Mouse (Mus musculus): ENCODE results near the gene Pla2g2f. TPM values are rescaled to one million over a fixed set of nuclear protein-coding genes. Genes with fewer than 3 reads are reported as not detected.

Gene Pla2g2f
- polyA plus RNA-seq, 2 experiments = 0.02 TPM; not detected in 1

- DNase-seq (ENCODE audit: low read depth in 3 of 3, low spot score in 3 of 3) = no peak
- TF ChIP-seq EP300 (IDR thresholded peaks at IDR 0.05; ENCODE audit: low read depth) (no peak), CTCF (IDR thresholded peaks at IDR 0.05; ENCODE audit: low read depth) (0 out of 2 replicates have a peak, but pooled peaks have one; percentile 5)
- Histone ChIP-seq H3K27ac (no peak overlapping the region), H3K9ac (replicated peaks) (no peak overlapping the region), H3K4me3 (ENCODE audit: insufficient read depth in 1 of 2, low read depth in 2 of 2, low read length in 2 of 2) (no peak overlapping the region), H3K36me3 (replicated peaks; ENCODE audit: control insufficient read depth, insufficient read depth, low read depth) (no peaks in the 10 kb centered on the region), H3K9me3 (ENCODE audit: control insufficient read depth, low read length) (no peaks in the 10 kb centered on the region), H3K27me3 (ENCODE audit: control insufficient read depth, insufficient read depth, low read length) (no peaks in the 10 kb centered on the region), H3K4me2 (ENCODE audit: low read depth) (no peak overlapping the region), H3K4me1 (replicated peaks; ENCODE audit: control insufficient read depth in 2 of 2, insufficient read depth in 2 of 2, low read length in 1 of 2) (no peaks in the 10 kb centered on the region)
- 61% methylated on average over 4 of the region's 4 CpGs for WGBS (ENCODE audit: insufficient replicate concordance)
- no peak for ATAC-seq (ENCODE audit: insufficient read depth)
These were observed 28.3 kb upstream of the Pla2g2f start for GRCm38 (mm10) chr4:138785721-138786120.

- no peak overlapping the region for H3K27ac ChIP-seq
- DNase-seq (ENCODE audit: low read depth in 3 of 3, low spot score in 3 of 3) (no peak), ATAC-seq (ENCODE audit: insufficient read depth) (no peak)
- WGBS (ENCODE audit: insufficient replicate concordance) = 58% methylated on average over 6 of the region's 6 CpGs
- no peaks in the 10 kb centered on the region for H3K4me1 ChIP-seq (replicated peaks; ENCODE audit: control insufficient read depth in 2 of 2, insufficient read depth in 2 of 2, low read length in 1 of 2)
- no peaks in the 10 kb centered on the region for H3K9me3 ChIP-seq (ENCODE audit: control insufficient read depth, low read length)
- no peaks in the 10 kb centered on the region for H3K27me3 ChIP-seq (ENCODE audit: control insufficient read depth, insufficient read depth, low read length)
- H3K4me3 ChIP-seq (ENCODE audit: insufficient read depth in 1 of 2, low read depth in 2 of 2, low read length in 2 of 2) = no peak overlapping the region
- H3K9ac ChIP-seq (replicated peaks) = no peak overlapping the region
- H3K36me3 ChIP-seq (replicated peaks; ENCODE audit: control insufficient read depth, insufficient read depth, low read depth) = no peaks in the 10 kb centered on the region
- TF ChIP-seq EP300 (IDR thresholded peaks at IDR 0.05; ENCODE audit: low read depth) = no peak
- TF ChIP-seq CTCF (IDR thresholded peaks at IDR 0.05; ENCODE audit: low read depth) = no peak
- H3K4me2 ChIP-seq (ENCODE audit: low read depth) = no peak overlapping the region
These were observed 24.7 kb upstream of the Pla2g2f start for GRCm38 (mm10) chr4:138782098-138782497.

GRCm38 (mm10) chr4:138780300-138780699 lies 22.9 kb upstream of the Pla2g2f start:
- DNase-seq (ENCODE audit: low read depth in 3 of 3, low spot score in 3 of 3) (no peak), ATAC-seq (ENCODE audit: insufficient read depth) (no peak)
- TF ChIP-seq CTCF (IDR thresholded peaks at IDR 0.05; ENCODE audit: low read depth) = no peak
- no peak for TF ChIP-seq EP300 (IDR thresholded peaks at IDR 0.05; ENCODE audit: low read depth)

GRCm38 (mm10) chr4:138777417-138778407 lies 20.3 kb upstream of the Pla2g2f start:
- TF ChIP-seq CTCF (IDR thresholded peaks at IDR 0.05; ENCODE audit: low read depth) = no peak
- TF ChIP-seq EP300 (IDR thresholded peaks at IDR 0.05; ENCODE audit: low read depth) = no peak
- H3K36me3 ChIP-seq (replicated peaks; ENCODE audit: control insufficient read depth, insufficient read depth, low read depth) = no peaks in the 10 kb centered on the region
- H3K27ac ChIP-seq = no peak overlapping the region
- H3K4me2 ChIP-seq (ENCODE audit: low read depth) = no peak overlapping the region
- H3K9ac ChIP-seq (replicated peaks) = no peak overlapping the region
- 33% methylated on average over 20 of the region's 20 CpGs for WGBS (ENCODE audit: insufficient replicate concordance)
- H3K27me3 ChIP-seq (ENCODE audit: control insufficient read depth, insufficient read depth, low read length) = no peaks in the 10 kb centered on the region
- ATAC-seq (ENCODE audit: insufficient read depth) (no peak), DNase-seq (ENCODE audit: low read depth in 3 of 3, low spot score in 3 of 3) (no peak)
- no peaks in the 10 kb centered on the region for H3K4me1 ChIP-seq (replicated peaks; ENCODE audit: control insufficient read depth in 2 of 2, insufficient read depth in 2 of 2, low read length in 1 of 2)
- H3K4me3 ChIP-seq (ENCODE audit: insufficient read depth in 1 of 2, low read depth in 2 of 2, low read length in 2 of 2) = no peak overlapping the region
- no peaks in the 10 kb centered on the region for H3K9me3 ChIP-seq (ENCODE audit: control insufficient read depth, low read length)

More at GRCm38 (mm10) chr4:138780300-138780699, 22.9 kb upstream of the Pla2g2f start:
- Histone ChIP-seq H3K9ac (replicated peaks) (no peak overlapping the region), H3K4me3 (ENCODE audit: insufficient read depth in 1 of 2, low read depth in 2 of 2, low read length in 2 of 2) (no peak overlapping the region), H3K4me1 (replicated peaks; ENCODE audit: control insufficient read depth in 2 of 2, insufficient read depth in 2 of 2, low read length in 1 of 2) (no peaks in the 10 kb centered on the region), H3K36me3 (replicated peaks; ENCODE audit: control insufficient read depth, insufficient read depth, low read depth) (no peaks in the 10 kb centered on the region), H3K27ac (no peak overlapping the region), H3K4me2 (ENCODE audit: low read depth) (no peak overlapping the region), H3K27me3 (ENCODE audit: control insufficient read depth, insufficient read depth, low read length) (no peaks in the 10 kb centered on the region), H3K9me3 (ENCODE audit: control insufficient read depth, low read length) (no peaks in the 10 kb centered on the region)
- WGBS (ENCODE audit: insufficient replicate concordance) = 82% methylated on average over 5 of the region's 5 CpGs

GRCm38 (mm10) chr4:138775435-138775834 lies 18.0 kb upstream of the Pla2g2f start, which contains the start of gene Pla2g2d:
Gene Pla2g2d, plus strand, starts transcription at chr4:138775735.
- TF ChIP-seq EP300 (IDR thresholded peaks at IDR 0.05; ENCODE audit: low read depth) = no peak
- no peak for TF ChIP-seq CTCF (IDR thresholded peaks at IDR 0.05; ENCODE audit: low read depth)
- 50% methylated on average over 6 of the region's 6 CpGs for WGBS (ENCODE audit: insufficient replicate concordance)
- H3K36me3 ChIP-seq (replicated peaks; ENCODE audit: control insufficient read depth, insufficient read depth, low read depth) = no peaks in the 10 kb centered on the region
- no peaks in the 10 kb centered on the region for H3K4me1 ChIP-seq (replicated peaks; ENCODE audit: control insufficient read depth in 2 of 2, insufficient read depth in 2 of 2, low read length in 1 of 2)
- no peak within 1 kb of the TSS for H3K4me2 ChIP-seq (ENCODE audit: low read depth)
- H3K9ac ChIP-seq (replicated peaks) = no peak within 1 kb of the TSS
- no peaks in the 10 kb centered on the region for H3K27me3 ChIP-seq (ENCODE audit: control insufficient read depth, insufficient read depth, low read length)
- no peaks in the 10 kb centered on the region for H3K9me3 ChIP-seq (ENCODE audit: control insufficient read depth, low read length)
- no peak within 1 kb of the TSS for H3K27ac ChIP-seq
- ATAC-seq (ENCODE audit: insufficient read depth) = no peak
- H3K4me3 ChIP-seq (ENCODE audit: insufficient read depth in 1 of 2, low read depth in 2 of 2, low read length in 2 of 2) = no peak within 1 kb of the TSS
- no peak for DNase-seq (ENCODE audit: low read depth in 3 of 3, low spot score in 3 of 3)

All from liver, embryonic 14.5 days (tissue).